Mouse (Mus musculus) midbrain, embryonic 10.5 days (tissue): ENCODE measurements around the gene Olfr596. TPM values are rescaled to one million over a fixed set of nuclear protein-coding genes. Genes with fewer than 3 reads are reported as not detected.
"Not testable (repeated sequence)": the region's sequence is repeated elsewhere in the genome, so short reads cannot be mapped to it uniquely, and the experiment has no call there.

Source experiments
- DNase-seq: peaks from one replicate; pipeline ENCODE4 v3.0.0-alpha.2; 2017; ENCODE audit warnings: low spot score
- H3K27ac ChIP-seq: fragments of 300-500 bp; sonication (generic); replicated peaks from 2 replicates; pipeline ENCODE4 v1.5.1; 2016; ENCODE audit warnings: mild to moderate bottlenecking
- H3K27me3 ChIP-seq: fragments of 300-500 bp; sonication (generic); 2 replicates; pipeline ENCODE4 v1.6.1; 2016; ENCODE audit warnings: low read depth, mild to moderate bottlenecking; ENCODE audit not compliant: poor library complexity, severe bottlenecking
- H3K36me3 ChIP-seq: fragments of 300-500 bp; sonication (generic); 2 replicates; pipeline ENCODE4 v1.6.1; 2016; ENCODE audit warnings: mild to moderate bottlenecking, moderate library complexity
- H3K4me1 ChIP-seq: fragments of 300-500 bp; sonication (generic); 2 replicates; pipeline ENCODE4 v1.6.1; 2016
- H3K4me3 ChIP-seq: fragments of 300-500 bp; sonication (generic); 2 replicates; pipeline ENCODE4 v1.5.1; 2016; ENCODE audit warnings: mild to moderate bottlenecking, moderate library complexity
- H3K9me3 ChIP-seq: fragments of 300-500 bp; sonication (generic); replicated peaks from 2 replicates; pipeline ENCODE4 v1.6.1; 2016; ENCODE audit warnings: mild to moderate bottlenecking
- WGBS: fragments of 180-500 bp; shearing (Covaris S2); methylation state at CpG from one replicate; pipeline ENCODE4 v1.1.7; 2016; 5-methylcytosine and 5-hydroxymethylcytosine counted together
- microRNA-seq: library from miRNA; unstranded; fragments of <30 nt; microRNA quantifications from one replicate; pipeline ENCODE4, GENCODE M21; 2017
- polyA plus RNA-seq: library from polyadenylated mRNA; unstranded; fragments of >200 nt; fragmentation: Nextera tagmentation; extraction: Ambion mirVana; gene quantifications from 2 replicates; pipeline ENCODE4 v1.2.1, GENCODE M21; 2016

Olfr596 gene
- polyA plus RNA-seq = not detected in 2 replicates

- 88% methylated on average over 2 of the region's 2 CpGs for WGBS
- H3K4me1 ChIP-seq, DNase-seq, H3K9me3 ChIP-seq, H3K27me3 ChIP-seq, H3K36me3 ChIP-seq, H3K27ac ChIP-seq, H3K4me3 ChIP-seq: not testable (repeated sequence)
Observed at GRCm38 (mm10) chr7:103305348-103305747, at the start of gene Olfr596. Gene Olfr596 (plus strand): TSS chr7:103305648.

GRCm38 (mm10) chr7:103316015-103316414 lies 10.6 kb downstream of the Olfr596 start, which contains the start of gene Olfr597:
Gene Olfr597 (plus strand): TSS chr7:103316315.
- H3K27ac ChIP-seq, H3K9me3 ChIP-seq, H3K36me3 ChIP-seq, H3K27me3 ChIP-seq, DNase-seq, H3K4me1 ChIP-seq, H3K4me3 ChIP-seq: not testable (repeated sequence)
- 95% methylated on average over 2 of the region's 2 CpGs for WGBS

- Histone ChIP-seq H3K27me3 (no peaks in the 10 kb centered on the region), H3K9me3 (no peaks in the 10 kb centered on the region), H3K36me3 (no peaks in the 10 kb centered on the region), H3K27ac (no peak within 1 kb of the TSS), H3K4me1 (no peaks in the 10 kb centered on the region), H3K4me3 (no peak within 1 kb of the TSS)
- DNase-seq = no peak
Observed at GRCm38 (mm10) chr7:103323268-103323667, 17.8 kb downstream of the Olfr596 start, which contains the start of gene Olfr598. Gene Olfr598 (plus strand): TSS chr7:103323568.

GRCm38 (mm10) chr7:103335617-103336016 lies 30.2 kb downstream of the Olfr596 start, which contains the start of gene Olfr599:
Gene Olfr599 (plus strand): TSS chr7:103335917.
- no peak for DNase-seq
- Histone ChIP-seq H3K27ac (no peak within 1 kb of the TSS), H3K27me3 (no peaks in the 10 kb centered on the region), H3K9me3 (no peaks in the 10 kb centered on the region), H3K36me3 (no peaks in the 10 kb centered on the region), H3K4me3 (no peak within 1 kb of the TSS), H3K4me1 (no peaks in the 10 kb centered on the region)
- 89% methylated on average over 1 of the region's 1 CpGs for WGBS

- no peak for DNase-seq
- H3K27me3 ChIP-seq = no peaks in the 10 kb centered on the region
- H3K9me3 ChIP-seq = no peaks in the 10 kb centered on the region
- no peak within 1 kb of the TSS for H3K4me3 ChIP-seq
- H3K36me3 ChIP-seq = no peaks in the 10 kb centered on the region
- H3K27ac ChIP-seq = no peak within 1 kb of the TSS
- H3K4me1 ChIP-seq = no peaks in the 10 kb centered on the region
Observed at GRCm38 (mm10) chr7:103349569-103349968, 44.1 kb downstream of the Olfr596 start, which contains the start of gene Olfr600. Gene Olfr600 (minus strand): TSS chr7:103349669.

Small RNA genes lying within 50 kb of the gene (microRNA-seq; reads per million reads assigned to microRNA genes)
- gene Gm23550 = not detected
- gene Gm25171 = not detected

Other genes with a start within 250 kb of the Olfr596 start
- not detected in 2 replicates for gene Olfr584, start 223.8 kb upstream of the Olfr596 start, polyA plus RNA-seq
- gene Olfr585, start 207.9 kb upstream of the Olfr596 start, polyA plus RNA-seq = not detected in 2 replicates
- gene Olfr586, start 180.0 kb upstream of the Olfr596 start, polyA plus RNA-seq = not detected in 2 replicates
- not detected in 2 replicates for gene Olfr588-ps1, start 164.8 kb upstream of the Olfr596 start, polyA plus RNA-seq
- not detected in 2 replicates for gene Olfr589, start 149.3 kb upstream of the Olfr596 start, polyA plus RNA-seq
- not detected in 2 replicates for gene Olfr591, start 127.3 kb upstream of the Olfr596 start, polyA plus RNA-seq
- not detected in 2 replicates for gene Olfr592, start 120.8 kb upstream of the Olfr596 start, polyA plus RNA-seq
- not detected in 2 replicates for gene Olfr593, start 93.8 kb upstream of the Olfr596 start, polyA plus RNA-seq
- gene Olfr594, start 88.7 kb upstream of the Olfr596 start, polyA plus RNA-seq = not detected in 2 replicates
- gene Usp17ld, start 53.1 kb upstream of the Olfr596 start, polyA plus RNA-seq = not detected in 2 replicates
- not detected in 2 replicates for gene Olfr597, start 10.7 kb downstream of the Olfr596 start, polyA plus RNA-seq
- not detected in 2 replicates for gene Olfr598, start 17.9 kb downstream of the Olfr596 start, polyA plus RNA-seq
- gene Olfr599, start 30.3 kb downstream of the Olfr596 start, polyA plus RNA-seq = not detected in 2 replicates
- gene Olfr600, start 44.0 kb downstream of the Olfr596 start, polyA plus RNA-seq = not detected in 2 replicates
- not detected in 2 replicates for gene Olfr601, start 57.0 kb downstream of the Olfr596 start, polyA plus RNA-seq
- gene Olfr603, start 80.5 kb downstream of the Olfr596 start, polyA plus RNA-seq = not detected in 2 replicates
- not detected in 2 replicates for gene Usp17lc, start 109.4 kb downstream of the Olfr596 start, polyA plus RNA-seq
- not detected in 2 replicates for gene Olfr605, start 139.8 kb downstream of the Olfr596 start, polyA plus RNA-seq
- not detected in 2 replicates for gene Olfr606, start 143.4 kb downstream of the Olfr596 start, polyA plus RNA-seq
- not detected in 2 replicates for gene Olfr607, start 158.5 kb downstream of the Olfr596 start, polyA plus RNA-seq
- gene Olfr608, start 164.2 kb downstream of the Olfr596 start, polyA plus RNA-seq = not detected in 2 replicates
- not detected in 2 replicates for gene Olfr609, start 192.4 kb downstream of the Olfr596 start, polyA plus RNA-seq
- not detected in 2 replicates for gene Olfr610, start 206.5 kb downstream of the Olfr596 start, polyA plus RNA-seq
- not detected in 2 replicates for gene Olfr611, start 215.2 kb downstream of the Olfr596 start, polyA plus RNA-seq
- not detected in 2 replicates for gene Olfr612, start 237.1 kb downstream of the Olfr596 start, polyA plus RNA-seq
- not detected in 2 replicates for gene Olfr613, start 242.4 kb downstream of the Olfr596 start, polyA plus RNA-seq